Mouse (Mus musculus) neural tube, embryonic 13.5 days (tissue): ENCODE data around the gene Zfp454. TPM values are rescaled to one million over a fixed set of nuclear protein-coding genes. Genes with fewer than 3 reads are reported as not detected.

Experiments
- ATAC-seq: fragments of 200-750 bp; cut with Nextera tagmentation; 2 replicates; pipeline ENCODE4 v1.8.0; 2017; ENCODE audit warnings: low read depth, mild to moderate bottlenecking, moderate TSS enrichment, moderate library complexity
- H3K27ac ChIP-seq: fragments of 300-500 bp; sonication (generic); replicated peaks from 2 replicates; pipeline ENCODE4 v1.5.1; 2015; ENCODE audit warnings: moderate library complexity, mild to moderate bottlenecking, inconsistent platforms
- H3K27me3 ChIP-seq: fragments of 300-500 bp; sonication (generic); 2 replicates; pipeline ENCODE4 v1.6.1; 2015; ENCODE audit warnings: mild to moderate bottlenecking, inconsistent platforms
- H3K36me3 ChIP-seq: fragments of 300-500 bp; sonication (generic); 2 replicates; pipeline ENCODE4 v1.6.1; 2015; ENCODE audit warnings: mild to moderate bottlenecking, inconsistent platforms
- H3K4me1 ChIP-seq: fragments of 300-500 bp; sonication (generic); replicated peaks from 2 replicates; pipeline ENCODE4 v1.6.1; 2015; ENCODE audit warnings: inconsistent platforms
- H3K4me2 ChIP-seq: fragments of 300-500 bp; sonication (generic); 2 replicates; pipeline ENCODE4 v1.6.1; 2015; ENCODE audit warnings: inconsistent platforms, mild to moderate bottlenecking, moderate library complexity
- H3K4me3 ChIP-seq: fragments of 300-500 bp; sonication (generic); 2 replicates; pipeline ENCODE4 v1.5.1; 2015; ENCODE audit warnings: mild to moderate bottlenecking, inconsistent platforms
- H3K9ac ChIP-seq: fragments of 300-500 bp; sonication (generic); 2 replicates; pipeline ENCODE4 v1.6.1; 2015; ENCODE audit warnings: moderate library complexity, mild to moderate bottlenecking, inconsistent platforms
- H3K9me3 ChIP-seq: fragments of 300-500 bp; sonication (generic); 2 replicates; pipeline ENCODE4 v1.6.1; 2016; ENCODE audit warnings: inconsistent platforms
- WGBS: fragments of 180-500 bp; shearing (Covaris S2); methylation state at CpG from one replicate; pipeline ENCODE4 v1.1.7; 2015; 5-methylcytosine and 5-hydroxymethylcytosine counted together
- polyA plus RNA-seq: library from polyadenylated mRNA; unstranded; fragments of >200 nt; fragmentation: Nextera tagmentation; extraction: Ambion mirVana; gene quantifications from 2 replicates; pipeline ENCODE4 v1.2.1, GENCODE M21; 2015

The Zfp454 gene
- polyA plus RNA-seq, 1 experiment from 2014 or later = 11.7 TPM

- Histone ChIP-seq H3K9me3 (0 out of 2 replicates have a peak, but pooled peaks cover 2% of the 10 kb centered on the region), H3K4me2 (peak overlapping the region; percentile 83), H3K27ac (no peak overlapping the region), H3K4me1 (peaks cover 25% of the 10 kb centered on the region), H3K36me3 (peaks cover 36% of the 10 kb centered on the region), H3K9ac (peak overlapping the region; percentile 77), H3K4me3 (peak overlapping the region; percentile 53), H3K27me3 (no peaks in the 10 kb centered on the region)
- WGBS = 47% methylated on average over 8 of the region's 8 CpGs
- peak; percentile 12; the same call in 1 of the 2 replicates for ATAC-seq
Observed at GRCm38 (mm10) chr11:50886231-50886932, 1.1 kb downstream of the Zfp454 start.

- ATAC-seq = no peak
- WGBS = 94% methylated on average over 3 of the region's 3 CpGs
- Histone ChIP-seq H3K36me3 (peaks cover 60% of the 10 kb centered on the region), H3K4me1 (peaks cover 25% of the 10 kb centered on the region), H3K27ac (no peak overlapping the region), H3K9me3 (peaks cover 6% of the 10 kb centered on the region; the same call in 1 of the 2 replicates), H3K4me3 (no peak overlapping the region), H3K4me2 (no peak overlapping the region), H3K27me3 (no peaks in the 10 kb centered on the region), H3K9ac (no peak overlapping the region)
Observed at GRCm38 (mm10) chr11:50883756-50884155, 3.7 kb downstream of the Zfp454 start.

- H3K4me2 ChIP-seq = no peak overlapping the region
- no peak overlapping the region for H3K4me3 ChIP-seq
- peaks cover 32% of the 10 kb centered on the region for H3K9me3 ChIP-seq
- no peaks in the 10 kb centered on the region for H3K4me1 ChIP-seq
- H3K36me3 ChIP-seq = peaks cover 95% of the 10 kb centered on the region
- WGBS = 97% methylated on average over 3 of the region's 3 CpGs
- ATAC-seq = no peak
- H3K27ac ChIP-seq = no peak overlapping the region
- H3K9ac ChIP-seq = no peak overlapping the region
- no peaks in the 10 kb centered on the region for H3K27me3 ChIP-seq
Observed at GRCm38 (mm10) chr11:50878641-50879040, 8.8 kb downstream of the Zfp454 start.

GRCm38 (mm10) chr11:50850989-50851601 lies 36.4 kb downstream of the Zfp454 start:
- peak overlapping the region; percentile 75 for H3K4me2 ChIP-seq
- peak overlapping the region; percentile 67 for H3K9ac ChIP-seq
- peak; percentile 8; the same call in 1 of the 2 replicates for ATAC-seq
- H3K27ac ChIP-seq = no peak overlapping the region
- H3K36me3 ChIP-seq = no peaks in the 10 kb centered on the region
- H3K9me3 ChIP-seq = no peaks in the 10 kb centered on the region
- H3K4me1 ChIP-seq = peaks cover 16% of the 10 kb centered on the region
- under 1% methylated on average over 71 of the region's 72 CpGs for WGBS
- H3K27me3 ChIP-seq = peaks cover 74% of the 10 kb centered on the region
- H3K4me3 ChIP-seq = peak overlapping the region; percentile 43

- Histone ChIP-seq H3K4me3 (peak within 1 kb of the TSS; percentile 43), H3K4me2 (peak within 1 kb of the TSS; percentile 75), H3K36me3 (no peaks in the 10 kb centered on the region), H3K27ac (no peak within 1 kb of the TSS), H3K9ac (peak within 1 kb of the TSS; percentile 67), H3K27me3 (peaks cover 74% of the 10 kb centered on the region), H3K4me1 (peaks cover 16% of the 10 kb centered on the region), H3K9me3 (no peaks in the 10 kb centered on the region)
- WGBS = 3% methylated on average over 11 of the region's 11 CpGs
- ATAC-seq = no peak
Observed at GRCm38 (mm10) chr11:50850177-50850735, 37.2 kb downstream of the Zfp454 start, which contains the start of gene Grm6. Gene Grm6, plus strand, starts transcription at chr11:50850685.

GRCm38 (mm10) chr11:50849310-50849709 lies 38.1 kb downstream of the Zfp454 start:
- Histone ChIP-seq H3K9me3 (no peaks in the 10 kb centered on the region), H3K27me3 (peaks cover 73% of the 10 kb centered on the region), H3K4me1 (peaks cover 16% of the 10 kb centered on the region)

DNA sequence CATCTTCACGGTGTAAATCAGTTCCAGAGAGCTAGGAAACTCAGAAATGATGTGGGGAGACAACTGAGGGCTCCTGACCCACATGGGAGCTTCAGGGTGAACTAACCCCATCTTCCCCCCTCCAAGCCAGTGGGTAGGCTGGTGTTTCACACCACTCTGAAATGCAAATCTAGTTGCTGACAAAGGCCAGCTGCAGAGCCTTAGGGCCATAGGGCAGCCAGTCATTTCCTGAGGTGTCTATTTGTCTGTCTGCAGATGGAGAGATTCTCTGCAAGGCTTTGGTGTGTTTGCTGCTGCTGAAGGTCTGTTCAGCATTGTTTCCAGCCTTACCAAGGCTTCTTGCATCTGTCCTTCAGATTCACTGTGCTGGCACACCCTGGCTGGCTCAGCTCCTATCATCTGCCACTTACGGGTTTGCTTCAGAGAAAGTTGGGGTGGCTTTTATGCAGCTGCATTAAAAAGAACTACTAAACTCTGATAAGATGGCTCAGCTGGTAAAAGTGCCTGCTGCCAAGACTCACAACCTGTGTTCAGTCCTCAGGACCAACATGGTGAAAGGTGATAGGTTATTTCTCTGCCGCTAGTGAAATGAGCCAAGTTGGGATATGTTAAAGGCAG lies 38.8 kb downstream of the Zfp454 start:
- WGBS = 39% methylated on average over 3 of the region's 3 CpGs

More at GRCm38 (mm10) chr11:50849310-50849709, 38.1 kb downstream of the Zfp454 start:
- Histone ChIP-seq H3K4me3 (no peak overlapping the region), H3K36me3 (no peaks in the 10 kb centered on the region), H3K9ac (no peak overlapping the region), H3K4me2 (no peak overlapping the region), H3K27ac (no peak overlapping the region)
- WGBS = 4% methylated on average over 10 of the region's 10 CpGs
- no peak for ATAC-seq

GRCm38 (mm10) chr11:50847047-50847446 lies 40.4 kb downstream of the Zfp454 start:
- ATAC-seq = no peak
- Histone ChIP-seq H3K4me1 (peaks cover 16% of the 10 kb centered on the region), H3K36me3 (no peaks in the 10 kb centered on the region), H3K9me3 (no peaks in the 10 kb centered on the region), H3K27ac (no peak overlapping the region), H3K4me2 (no peak overlapping the region), H3K27me3 (peaks cover 51% of the 10 kb centered on the region), H3K4me3 (no peak overlapping the region), H3K9ac (no peak overlapping the region)
- 73% methylated on average over 5 of the region's 5 CpGs for whole genome bisulfite sequencing

More for the DNA sequence above, 38.8 kb downstream of the Zfp454 start:
- Histone ChIP-seq H3K36me3 (no peaks in the 10 kb centered on the region), H3K9ac (no peak overlapping the region), H3K27ac (no peak overlapping the region), H3K4me2 (no peak overlapping the region), H3K4me3 (no peak overlapping the region), H3K27me3 (peaks cover 66% of the 10 kb centered on the region), H3K4me1 (peaks cover 16% of the 10 kb centered on the region), H3K9me3 (no peaks in the 10 kb centered on the region)
- ATAC-seq = no peak

- ATAC-seq = no peak
- 92% methylated on average over 3 of the region's 3 CpGs for WGBS
Observed at GRCm38 (mm10) chr11:50845951-50846350, 41.5 kb downstream of the Zfp454 start.

GRCm38 (mm10) chr11:50841023-50841735 lies 46.3 kb downstream of the Zfp454 start, which contains the start of gene Zfp879:
Gene Zfp879, minus strand, starts transcription at chr11:50841552.
- Histone ChIP-seq H3K9ac (peak within 1 kb of the TSS; percentile 74), H3K4me3 (peak within 1 kb of the TSS; percentile 45), H3K4me2 (peak within 1 kb of the TSS; percentile 67), H3K9me3 (no peaks in the 10 kb centered on the region), H3K36me3 (no peaks in the 10 kb centered on the region), H3K4me1 (peaks cover 10% of the 10 kb centered on the region), H3K27ac (peak within 1 kb of the TSS; percentile 78), H3K27me3 (no peaks in the 10 kb centered on the region)
- peak; percentile 96 for ATAC-seq
- WGBS = 26% methylated on average over 22 of the region's 22 CpGs

More at GRCm38 (mm10) chr11:50845951-50846350, 41.5 kb downstream of the Zfp454 start:
- no peak overlapping the region for H3K9ac ChIP-seq
- no peaks in the 10 kb centered on the region for H3K9me3 ChIP-seq
- no peak overlapping the region for H3K4me3 ChIP-seq
- no peak overlapping the region for H3K4me2 ChIP-seq
- no peak overlapping the region for H3K27ac ChIP-seq
- no peaks in the 10 kb centered on the region for H3K36me3 ChIP-seq
- H3K27me3 ChIP-seq = peaks cover 40% of the 10 kb centered on the region
- peaks cover 10% of the 10 kb centered on the region for H3K4me1 ChIP-seq

- ATAC-seq = no peak
Observed at GRCm38 (mm10) chr11:50835727-50836126, 51.7 kb downstream of the Zfp454 start.

More at GRCm38 (mm10) chr11:50835727-50836126, 51.7 kb downstream of the Zfp454 start:
- Histone ChIP-seq H3K36me3 (peaks cover 15% of the 10 kb centered on the region), H3K9me3 (peaks cover 15% of the 10 kb centered on the region), H3K4me3 (no peak overlapping the region), H3K27ac (no peak overlapping the region), H3K9ac (no peak overlapping the region), H3K4me1 (peaks cover 5% of the 10 kb centered on the region), H3K27me3 (no peaks in the 10 kb centered on the region), H3K4me2 (no peak overlapping the region)
- 86% methylated on average over 4 of the region's 4 CpGs for WGBS
